Mouse (Mus musculus) stomach, postnatal 0 days (tissue): ENCODE measurements around the gene Saxo1.

ENCODE experiments used
- CTCF ChIP-seq: IDR thresholded peaks from 2 replicates; pipeline ENCODE4 v1.5.1; 2016; ENCODE audit warnings: antibody characterized with exemption, low read depth, mild to moderate bottlenecking, moderate library complexity
- EP300 ChIP-seq: optimal IDR thresholded peaks from 2 replicates; pipeline ENCODE3; 2016; ENCODE audit warnings: antibody characterized with exemption

GRCm38 (mm10) chr4:86483686-86484085 lies 74.4 kb downstream of the Saxo1 start:
- no peak for TF ChIP-seq CTCF
- TF ChIP-seq EP300: no peak
